Mouse (Mus musculus) kidney, adult 8-10 months (tissue): ENCODE data around the gene Bbs5.
"Not testable (repeated sequence)": the region's sequence is repeated elsewhere in the genome, so short reads cannot be mapped to it uniquely, and the experiment has no call there.

Source experiments
- DNase-seq, 2 experiments: peaks; one replicate each; pipeline ENCODE4 v3.0.0; 2022

Gene Bbs5

GRCm38 (mm10) chr2:69673723-69674122 lies 26.8 kb downstream of the Bbs5 start:
- no peak for DNase-seq

- DNase-seq = no peak
Measured at GRCm38 (mm10) chr2:69675266-69675665, 28.3 kb downstream of the Bbs5 start.

DNA sequence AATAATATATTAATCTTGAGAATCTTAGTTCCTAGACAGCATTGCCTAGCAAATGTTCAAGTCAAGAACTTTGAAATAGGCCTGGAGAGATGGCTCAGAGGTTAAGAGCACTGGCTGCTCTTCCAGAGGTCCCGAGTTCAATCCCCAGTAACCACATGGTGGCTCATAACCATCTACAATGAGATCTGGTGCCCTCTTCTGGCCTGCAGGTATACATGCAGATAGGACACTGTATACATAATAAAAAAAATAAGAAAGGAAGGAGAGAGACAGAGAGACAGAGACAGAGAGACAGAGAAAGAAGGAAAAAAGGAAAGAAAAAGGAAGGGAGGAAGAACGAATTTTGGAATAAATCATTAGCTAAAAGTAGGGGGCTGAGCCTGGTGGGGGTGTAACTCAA lies 29.7 kb downstream of the Bbs5 start:
- peak in 1 of 2 experiments; percentile 4 for DNase-seq

DNA sequence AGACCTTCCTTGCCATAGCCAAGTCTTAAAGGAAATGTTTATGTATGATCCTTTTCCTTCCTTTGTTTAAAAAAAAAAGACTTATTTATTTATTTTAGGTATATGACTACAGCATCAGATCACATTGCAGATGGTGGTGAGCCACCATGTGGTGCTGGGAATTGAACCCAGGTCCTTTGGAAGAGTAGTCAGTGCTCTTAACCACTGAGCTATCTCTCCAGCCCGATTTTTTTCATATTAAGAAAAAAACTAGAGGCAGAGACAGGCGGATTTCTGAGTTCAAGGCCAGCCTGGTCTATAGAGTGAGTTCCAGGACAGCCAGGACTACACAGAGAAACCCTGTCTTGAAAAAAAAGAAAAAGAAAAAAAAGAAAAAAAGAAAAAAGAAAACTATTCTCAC lies 30.2 kb downstream of the Bbs5 start:
- DNase-seq = not testable (repeated sequence)

GRCm38 (mm10) chr2:69679990-69680389 lies 33.0 kb downstream of the Bbs5 start:
- peak in 1 of 2 experiments; percentile 11 for DNase-seq

- DNase-seq = no peak
Measured at GRCm38 (mm10) chr2:69681931-69682330, 35.0 kb downstream of the Bbs5 start.

DNA sequence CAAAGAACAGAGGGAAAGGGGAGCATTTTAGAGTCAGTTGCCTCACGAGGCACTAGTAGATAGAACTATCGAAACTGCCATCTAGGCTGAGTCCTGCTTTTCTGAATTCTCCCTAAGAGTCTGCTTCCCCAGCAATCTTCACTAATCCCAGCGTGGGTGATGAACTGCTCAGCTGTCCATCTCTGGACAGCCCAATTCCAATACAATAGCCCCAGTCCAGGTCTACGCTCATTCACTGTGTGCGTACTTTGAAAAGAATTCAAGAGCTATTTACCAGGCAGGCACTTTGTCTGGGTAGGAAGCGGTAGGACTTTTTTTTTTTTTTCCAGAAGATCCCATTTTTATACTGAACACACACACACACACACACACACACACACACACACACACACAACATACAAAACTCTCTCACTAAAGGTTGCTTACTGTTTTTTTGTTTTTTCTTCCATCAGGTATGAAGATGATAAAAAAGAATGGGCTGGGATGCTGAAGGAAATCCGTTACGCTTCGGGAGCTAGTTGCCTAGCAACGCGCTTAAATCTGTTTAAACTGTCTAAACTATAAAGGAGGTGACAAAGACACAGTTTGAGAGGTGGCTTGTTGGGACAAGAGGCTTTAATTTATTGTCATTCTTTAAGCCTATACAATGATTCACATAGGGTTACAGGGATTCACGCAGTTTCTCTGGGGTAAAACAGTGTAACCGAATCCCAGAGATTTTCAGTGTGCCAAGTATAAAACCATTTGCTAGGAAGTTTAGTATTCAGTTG lies 36.2 kb downstream of the Bbs5 start:
- DNase-seq = no peak

- no peak for DNase-seq
Measured at GRCm38 (mm10) chr2:69684488-69684887, 37.5 kb downstream of the Bbs5 start.

GRCm38 (mm10) chr2:69690214-69690613 lies 43.2 kb downstream of the Bbs5 start:
- DNase-seq = no peak

- DNase-seq = no peak
Measured at GRCm38 (mm10) chr2:69690843-69691242, 43.9 kb downstream of the Bbs5 start.

- no peak for DNase-seq
Measured at GRCm38 (mm10) chr2:69693501-69693900, 46.5 kb downstream of the Bbs5 start.

DNA sequence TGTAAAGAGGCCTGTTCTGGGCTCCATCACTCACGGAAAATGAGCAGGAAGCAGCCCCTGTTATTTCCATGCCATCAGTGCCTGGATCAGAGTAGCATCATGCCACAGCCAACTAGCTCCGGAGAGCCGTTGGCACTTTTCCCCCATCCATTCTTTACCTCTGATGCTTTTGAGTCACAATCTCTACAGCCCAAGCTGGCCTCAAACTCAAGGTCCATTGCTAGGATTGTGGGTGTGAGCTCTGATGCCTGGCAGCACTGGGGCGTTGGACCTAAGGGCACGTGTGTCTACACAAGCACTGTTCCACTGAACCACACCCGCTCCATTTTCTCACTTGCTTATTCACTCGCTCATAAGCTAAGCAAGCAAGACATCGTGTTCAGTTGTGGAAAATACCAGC lies 53.5 kb downstream of the Bbs5 start:
- no peak for DNase-seq

GRCm38 (mm10) chr2:69712171-69712570 lies 65.2 kb downstream of the Bbs5 start:
- peak in 1 of 2 experiments; percentile 10 for DNase-seq

DNA sequence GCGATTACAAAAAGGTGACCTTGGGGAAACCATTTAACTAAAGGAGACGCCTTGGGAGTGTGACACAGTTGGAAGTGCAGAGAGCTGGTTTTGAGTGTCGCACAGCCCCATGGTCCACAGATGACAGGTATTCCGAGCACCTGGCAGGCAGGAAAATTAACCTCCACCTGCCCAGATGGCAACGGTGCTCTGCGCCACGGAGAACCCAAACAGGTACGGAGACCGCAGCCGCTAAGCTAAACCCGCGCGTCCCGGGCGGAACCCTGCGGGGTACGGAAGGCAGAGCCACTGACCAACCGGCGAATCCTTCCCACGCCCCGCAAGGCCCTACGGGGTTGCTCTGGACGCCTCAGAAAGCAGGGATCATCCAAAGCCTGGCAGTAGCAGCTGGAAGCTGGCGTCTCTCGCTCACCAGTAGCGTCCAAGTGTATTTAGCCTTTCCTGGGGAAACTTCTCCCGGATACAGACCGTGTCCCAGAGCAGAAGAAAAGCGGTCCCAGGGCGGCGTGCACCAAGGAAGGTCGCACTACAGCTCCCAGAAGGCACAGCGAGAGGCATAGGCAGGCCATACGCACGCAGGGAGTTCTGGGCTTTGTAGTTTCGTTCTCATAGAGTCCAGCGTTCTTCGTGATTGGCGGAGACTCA lies 66.1 kb downstream of the Bbs5 start, which contains the start of gene Fastkd1:
Gene Fastkd1 (minus strand): TSS at position 536 of the 645 bp plus-strand sequence.
- DNase-seq = peak; percentile 92

GRCm38 (mm10) chr2:69713626-69714014 lies 66.6 kb downstream of the Bbs5 start:
- no peak for DNase-seq

GRCm38 (mm10) chr2:69714126-69714525 lies 67.2 kb downstream of the Bbs5 start:
- no peak for DNase-seq

DNA sequence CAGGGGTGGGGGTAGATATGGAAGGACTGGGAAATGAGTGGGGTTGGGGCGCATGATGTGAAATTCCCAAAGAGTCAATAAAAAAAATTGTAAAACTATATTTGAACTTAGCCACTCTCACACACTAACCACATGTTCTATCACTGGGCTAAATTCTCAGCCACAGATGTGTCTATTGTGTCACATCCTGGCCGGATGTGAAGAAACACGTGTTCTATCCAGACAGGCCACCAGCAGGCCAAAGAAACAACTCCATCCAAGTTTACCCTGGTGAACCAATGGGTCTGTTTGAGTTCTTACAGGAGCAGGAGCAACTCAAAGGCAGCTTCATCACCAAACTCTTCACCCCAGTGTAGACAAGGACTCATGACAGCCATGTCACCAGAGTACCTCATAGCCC lies 69.5 kb downstream of the Bbs5 start:
- DNase-seq = no peak
